Mouse (Mus musculus): ENCODE data around the gene Lep.

GRCm38 (mm10) chr6:29066389-29066790 is 6.4 kb downstream of the Lep start:
- TF ChIP-seq EP300 (IDR thresholded peaks at IDR 0.05; ENCODE audit: low read depth) (no peak), CTCF (IDR thresholded peaks at IDR 0.05; ENCODE audit: low read depth) (no peak)

Measured in heart, postnatal 0 days (tissue).